Mouse (Mus musculus) urinary bladder, adult 18-20 months (tissue): ENCODE data around the gene Gmeb1.
A peak's percentile ranks its signal among the peaks of the same experiment; 100 is the strongest.
"Not testable (repeated sequence)": the region's sequence is repeated elsewhere in the genome, so short reads cannot be mapped to it uniquely, and the experiment has no call there.

ENCODE experiments used
- DNase-seq, 2 experiments: peaks; one replicate each; pipeline ENCODE4 v3.0.0; 2022; ENCODE audit warnings: low spot score in 2 of 2, mixed read lengths in 2 of 2

The Gmeb1 gene

GRCm38 (mm10) chr4:132230422-132230821 lies 31.0 kb downstream of the Gmeb1 start:
- no peak for DNase-seq

- DNase-seq = not testable (repeated sequence)
Measured at GRCm38 (mm10) chr4:132222001-132222400, 39.4 kb downstream of the Gmeb1 start.

DNA sequence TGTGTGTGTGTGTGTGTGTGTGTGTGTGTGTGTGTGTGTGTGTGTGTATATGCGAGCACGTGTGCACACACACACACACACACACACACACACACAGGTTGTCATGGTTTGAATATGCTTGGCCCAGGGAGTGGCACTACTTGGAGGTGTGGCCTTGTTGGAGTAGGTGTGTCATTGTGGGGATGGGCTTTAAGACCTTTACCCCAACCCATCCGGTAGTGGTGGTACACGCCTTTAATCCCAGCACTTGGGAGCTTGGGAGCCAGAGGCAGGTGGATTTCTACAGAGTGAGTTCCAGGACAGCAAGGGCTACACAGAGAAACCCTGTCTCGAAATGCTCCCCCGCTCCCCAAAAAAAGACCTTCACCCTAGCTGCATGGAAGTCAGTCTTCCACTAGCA lies 43.0 kb downstream of the Gmeb1 start:
- DNase-seq = not testable (repeated sequence)

GRCm38 (mm10) chr4:132217781-132218180 lies 43.6 kb downstream of the Gmeb1 start:
- no peak for DNase-seq

- no peak for DNase-seq
Measured at GRCm38 (mm10) chr4:132216602-132217001, 44.8 kb downstream of the Gmeb1 start.

- no peak for DNase-seq
Measured at GRCm38 (mm10) chr4:132214847-132215246, 46.6 kb downstream of the Gmeb1 start.

GRCm38 (mm10) chr4:132211953-132212734 lies 49.3 kb downstream of the Gmeb1 start, which contains the start of gene Ythdf2:
Gene Ythdf2, minus strand, starts transcription at chr4:132212303.
- peak; percentile 93 to 96 for DNase-seq

DNA sequence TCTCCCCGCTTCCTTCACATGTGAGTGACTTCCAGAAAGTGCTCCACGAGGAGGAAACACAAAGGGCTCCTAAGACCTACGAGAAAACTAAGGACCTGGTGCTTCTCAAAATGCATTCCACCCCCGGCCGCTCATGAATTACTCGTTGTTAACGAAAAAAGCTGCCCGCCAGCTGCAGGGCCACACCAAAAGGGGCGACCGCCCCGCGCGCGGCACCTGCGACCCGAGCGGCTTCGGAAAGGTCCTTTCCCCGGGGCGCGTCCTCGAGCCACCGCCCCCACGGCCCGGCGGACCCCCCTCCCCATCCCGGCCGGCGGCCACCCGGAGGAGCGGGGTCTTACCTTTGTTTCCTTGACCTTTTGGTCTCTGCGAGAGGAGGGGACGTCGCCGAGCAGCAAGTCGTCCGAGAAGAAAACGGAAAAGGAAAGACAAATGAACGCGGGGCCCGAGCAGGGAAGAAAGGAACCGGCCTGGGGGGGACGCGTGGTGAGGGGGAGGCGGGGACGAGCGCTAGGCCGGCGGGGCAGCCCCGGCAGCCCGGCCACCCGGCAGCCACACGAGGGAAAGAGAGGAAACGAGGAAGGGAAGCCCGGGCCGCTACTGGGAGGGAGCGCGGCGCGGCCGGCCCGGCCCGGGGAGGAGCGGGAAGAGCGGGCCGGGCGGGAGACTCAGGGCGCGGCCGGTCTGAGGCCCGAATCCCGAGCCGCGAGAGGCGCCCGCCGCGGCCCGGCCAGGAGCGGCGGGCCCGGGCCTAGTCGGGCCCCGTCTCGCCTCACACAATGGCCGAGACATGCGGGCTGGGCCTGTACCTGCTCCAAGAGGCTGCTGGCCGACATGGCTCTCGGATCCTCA lies 50.1 kb downstream of the Gmeb1 start:
- peak in 1 of 2 experiments; percentile 35 for DNase-seq

DNA sequence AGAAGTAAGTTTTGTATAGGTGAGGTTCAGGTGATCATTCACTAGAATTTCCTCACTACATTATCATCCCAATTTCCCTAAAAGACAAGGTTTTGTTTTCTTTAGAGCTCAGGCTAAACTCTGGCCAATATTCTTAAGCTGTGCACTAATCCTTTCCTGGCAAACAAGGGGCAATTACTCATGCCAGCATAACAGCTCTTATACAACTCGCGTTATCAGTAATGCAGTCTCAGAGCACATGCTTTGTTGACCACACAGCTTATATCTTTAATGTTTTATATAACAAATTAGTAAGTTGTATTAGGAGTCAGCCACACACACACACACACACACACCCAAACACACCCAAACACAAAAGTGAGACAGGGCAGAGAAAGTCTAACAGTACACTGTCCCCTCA lies 51.1 kb downstream of the Gmeb1 start:
- DNase-seq = no peak

- DNase-seq = no peak
Measured at GRCm38 (mm10) chr4:132209299-132209698, 52.1 kb downstream of the Gmeb1 start.

- DNase-seq = no peak
Measured at GRCm38 (mm10) chr4:132207280-132207679, 54.1 kb downstream of the Gmeb1 start.

- no peak for DNase-seq
Measured at GRCm38 (mm10) chr4:132198771-132199170, 62.6 kb downstream of the Gmeb1 start.

DNA sequence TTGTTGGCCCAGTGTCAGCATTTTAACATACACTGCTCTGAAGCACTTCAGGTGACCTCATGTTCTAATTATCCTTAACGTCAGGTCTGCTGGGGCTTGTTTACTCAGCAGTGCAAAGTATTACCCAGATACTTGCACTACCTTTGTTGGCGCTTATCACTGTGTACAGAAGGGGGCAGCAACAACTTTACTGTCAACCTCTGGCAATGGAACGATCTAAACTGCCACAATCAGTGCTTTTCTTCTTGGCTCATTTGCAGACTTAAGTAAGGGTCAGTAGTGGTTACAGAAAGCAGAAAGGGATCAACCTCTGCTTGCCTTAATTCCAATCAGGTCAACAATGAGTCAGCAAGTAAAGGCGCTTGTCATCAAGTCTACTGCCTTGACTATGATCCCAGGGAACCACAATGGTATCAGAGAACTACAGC lies 63.1 kb downstream of the Gmeb1 start:
- DNase-seq = peak in 1 of 2 experiments; percentile 10

DNA sequence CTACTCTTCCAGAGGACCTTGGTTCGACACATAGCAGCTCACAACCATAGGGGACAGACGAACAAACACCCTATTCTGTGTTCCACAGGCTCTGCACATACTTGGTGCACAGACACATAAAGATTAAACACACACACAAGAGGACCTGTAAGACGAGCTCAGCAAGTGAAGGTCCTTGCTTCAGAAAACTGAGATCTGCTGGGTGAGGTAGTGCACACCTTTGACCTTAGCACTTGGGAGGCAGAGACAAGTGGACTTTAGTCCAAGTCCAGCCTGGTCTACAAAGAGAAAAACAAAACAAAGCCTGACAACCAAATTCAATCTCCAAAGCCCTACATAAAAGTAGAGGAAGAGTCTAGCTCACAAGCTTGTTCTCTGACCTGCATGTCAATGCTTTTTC lies 66.4 kb downstream of the Gmeb1 start:
- no peak for DNase-seq

- DNase-seq = no peak
Measured at GRCm38 (mm10) chr4:132194373-132194772, 67.0 kb downstream of the Gmeb1 start.

DNA sequence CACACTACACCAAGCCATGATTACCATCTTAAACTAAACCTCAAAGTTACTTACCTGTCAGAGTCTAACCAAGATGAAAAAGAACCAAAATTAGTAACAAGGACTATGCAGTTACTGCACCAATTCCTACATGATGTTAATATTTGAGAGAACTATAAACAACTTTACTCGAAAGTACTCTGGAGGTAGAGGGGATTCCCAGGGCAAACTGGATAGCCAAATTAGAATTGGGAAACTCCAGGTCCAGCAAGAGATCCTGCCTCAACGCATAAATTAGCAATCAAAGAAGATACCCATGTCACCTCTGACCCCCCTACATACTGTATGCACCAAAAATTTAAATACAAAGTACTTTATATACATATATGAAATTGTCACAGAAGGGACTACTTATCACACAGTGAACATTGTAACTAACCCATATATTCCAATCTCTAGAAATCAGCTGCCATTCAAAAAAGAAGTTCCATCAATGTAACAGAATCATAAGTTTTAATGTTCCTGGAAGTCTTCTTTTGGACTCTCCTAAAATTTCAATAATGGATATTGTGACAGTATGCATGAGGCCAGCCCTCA lies 73.5 kb downstream of the Gmeb1 start:
- no peak for DNase-seq

DNA sequence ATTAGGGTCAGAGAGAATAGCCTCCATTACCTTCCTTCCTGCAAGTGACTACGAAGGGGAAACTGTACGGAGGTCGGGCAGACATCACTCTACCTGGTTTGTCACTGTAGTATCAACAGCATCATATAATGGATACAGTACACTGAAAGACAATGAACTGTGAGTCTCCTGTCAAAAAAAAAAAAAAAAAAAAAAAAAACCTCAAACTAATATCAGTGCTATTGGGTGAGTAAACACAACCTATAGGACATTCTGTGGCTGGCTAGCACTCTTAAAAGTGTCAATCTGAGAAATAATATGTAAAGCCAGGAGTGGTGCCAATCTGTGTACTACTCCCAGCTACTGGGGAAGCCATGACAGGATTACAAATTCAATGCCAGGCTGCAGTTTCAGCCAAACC lies 78.2 kb downstream of the Gmeb1 start:
- no peak for DNase-seq

DNA sequence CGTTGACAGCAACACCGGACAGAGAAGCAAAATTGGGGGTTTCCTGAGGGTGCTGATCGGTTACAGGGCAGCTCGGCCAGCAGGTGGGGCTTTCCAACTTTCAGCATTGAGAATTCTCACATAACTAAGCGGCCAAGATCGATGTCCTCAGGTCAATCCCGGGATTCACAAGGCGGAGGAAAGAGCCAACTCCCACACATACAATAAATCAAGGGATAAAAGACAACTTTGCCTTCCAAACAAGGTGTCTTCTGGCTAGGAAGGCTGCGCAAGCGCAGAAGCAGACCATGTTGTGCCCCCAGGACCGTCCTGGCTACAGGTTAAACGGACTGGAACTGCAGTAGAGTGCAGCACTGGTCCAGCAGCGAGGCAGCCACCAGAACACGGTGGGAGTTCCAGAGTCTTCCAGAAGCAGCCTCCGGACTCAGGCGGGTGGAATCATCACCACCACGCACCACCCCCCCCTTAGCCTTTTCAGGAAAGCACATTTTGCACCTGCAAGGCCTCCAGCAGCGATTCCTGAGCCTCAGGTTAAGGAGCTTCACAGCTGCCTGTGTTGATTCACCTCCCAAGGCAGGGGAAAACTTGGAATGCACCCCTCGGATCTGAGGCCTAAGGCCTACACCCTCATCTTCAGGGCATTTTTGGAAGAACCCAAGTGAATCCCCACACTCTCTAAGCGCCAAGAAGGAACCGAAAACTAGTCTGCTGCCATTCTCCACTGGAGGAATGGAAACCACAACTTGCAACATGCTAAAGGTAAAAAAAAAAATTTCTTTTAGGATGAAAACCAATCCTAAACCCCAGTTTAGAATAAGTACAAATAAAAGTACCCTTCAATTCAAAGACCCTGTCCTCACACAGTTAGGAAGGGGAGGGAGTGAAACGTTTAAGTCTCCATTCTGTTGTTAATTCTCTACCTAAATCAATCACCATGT lies 79.4 kb downstream of the Gmeb1 start:
- no peak for DNase-seq

GRCm38 (mm10) chr4:132180710-132181109 lies 80.7 kb downstream of the Gmeb1 start:
- DNase-seq = no peak

DNA sequence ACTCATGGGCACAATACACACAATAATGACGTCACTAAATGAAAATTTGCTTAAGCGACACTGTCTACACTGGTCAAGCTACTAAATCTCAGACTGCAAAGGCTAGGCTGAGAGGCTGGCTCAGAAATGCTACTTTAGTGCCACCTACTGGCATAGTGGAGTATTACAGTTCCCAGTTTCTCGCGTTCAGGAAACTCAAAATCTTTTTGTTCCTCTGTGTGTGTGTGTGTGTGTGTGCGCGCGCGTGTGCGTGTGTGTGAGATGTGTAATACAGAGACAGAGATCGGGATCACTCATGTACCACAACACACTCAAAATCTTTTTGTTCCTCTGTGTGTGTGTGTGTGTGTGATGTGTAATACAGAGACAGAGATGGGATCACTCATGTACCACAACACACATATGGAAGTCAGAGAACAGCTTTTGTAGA lies 82.8 kb downstream of the Gmeb1 start:
- DNase-seq = peak; percentile 21 to 30

DNA sequence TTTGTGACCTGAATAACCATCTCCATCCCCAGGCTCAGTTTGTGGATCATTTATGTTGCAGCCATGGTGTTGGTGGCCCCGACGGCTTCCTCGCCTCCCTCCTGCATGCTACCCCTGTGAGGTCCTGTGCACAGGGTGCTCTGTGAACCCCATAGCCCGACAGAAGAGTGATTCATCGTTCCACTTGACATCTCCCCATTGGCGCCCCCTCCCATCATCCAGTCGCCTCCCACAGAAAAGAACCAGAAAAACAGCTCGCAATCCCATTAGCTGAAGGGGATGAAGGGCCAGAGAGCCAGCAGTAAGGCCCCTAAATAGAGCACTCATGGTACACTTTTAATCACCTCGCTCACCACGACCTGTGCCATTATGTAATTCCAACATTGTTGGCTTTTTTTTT lies 84.9 kb downstream of the Gmeb1 start:
- no peak for DNase-seq
